Mouse (Mus musculus): ENCODE results near the gene Palb2. TPM values are rescaled to one million over a fixed set of nuclear protein-coding genes. Genes with fewer than 3 reads are reported as not detected.
"Not testable (repeated sequence)": the region's sequence is repeated elsewhere in the genome, so short reads cannot be mapped to it uniquely, and the experiment has no call there.

The Palb2 gene
- polyA plus RNA-seq, 1 experiment from 2014 or later = 14.1 TPM

- ATAC-seq (ENCODE audit: insufficient number of reproducible peaks, low FRiP score) = no peak
- no peak overlapping the region for H3K27ac ChIP-seq (ENCODE audit: poor library complexity, severe bottlenecking)
- H3K27me3 ChIP-seq (replicated peaks) = no peaks in the 10 kb centered on the region
- WGBS = 88% methylated on average over 5 of the region's 5 CpGs
- H3K9ac ChIP-seq = no peak overlapping the region
- peaks cover 83% of the 10 kb centered on the region for H3K36me3 ChIP-seq
- H3K9me3 ChIP-seq (replicated peaks) = no peaks in the 10 kb centered on the region
- H3K4me3 ChIP-seq = no peak overlapping the region
- H3K4me1 ChIP-seq (replicated peaks) = peaks cover 6% of the 10 kb centered on the region
- H3K4me2 ChIP-seq = no peak overlapping the region
Observed at GRCm38 (mm10) chr7:122138190-122138589, 5.4 kb upstream of the Palb2 start.

- no peak overlapping the region for H3K9ac ChIP-seq
- no peak overlapping the region for H3K27ac ChIP-seq (ENCODE audit: poor library complexity, severe bottlenecking)
- H3K27me3 ChIP-seq (replicated peaks) = no peaks in the 10 kb centered on the region
- H3K36me3 ChIP-seq = peaks cover 75% of the 10 kb centered on the region
- no peak for ATAC-seq (ENCODE audit: insufficient number of reproducible peaks, low FRiP score)
- no peak overlapping the region for H3K4me2 ChIP-seq
- peaks cover 6% of the 10 kb centered on the region for H3K4me1 ChIP-seq (replicated peaks)
- H3K4me3 ChIP-seq = no peak overlapping the region
- no peaks in the 10 kb centered on the region for H3K9me3 ChIP-seq (replicated peaks)
Observed at GRCm38 (mm10) chr7:122137071-122137470, 4.3 kb upstream of the Palb2 start.

GRCm38 (mm10) chr7:122135070-122135469, 2.3 kb upstream of the Palb2 start:
- peaks cover 56% of the 10 kb centered on the region for H3K36me3 ChIP-seq
- no peaks in the 10 kb centered on the region for H3K27me3 ChIP-seq (replicated peaks)

DNA sequence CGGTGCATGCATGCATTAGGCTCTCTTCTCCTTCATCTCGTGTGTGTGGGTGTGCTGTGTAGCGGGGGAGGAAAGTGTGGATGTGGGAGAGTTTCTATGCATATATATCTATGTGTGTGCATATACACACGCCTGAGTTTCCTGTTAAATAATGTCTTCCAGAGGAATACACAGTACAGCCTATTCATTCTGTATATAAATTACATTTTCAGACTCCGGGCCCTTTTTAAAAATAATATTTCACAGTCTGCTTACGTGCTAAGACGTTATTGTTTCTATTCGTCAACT, 497 bp upstream of the Palb2 start:
- Histone ChIP-seq H3K4me2 (peak overlapping the region; percentile 74), H3K4me3 (peak overlapping the region; percentile 92), H3K4me1 (replicated peaks) (peaks cover 6% of the 10 kb centered on the region), H3K9me3 (replicated peaks) (no peaks in the 10 kb centered on the region), H3K27me3 (replicated peaks) (no peaks in the 10 kb centered on the region), H3K36me3 (peaks cover 46% of the 10 kb centered on the region), H3K9ac (peak overlapping the region; percentile 90), H3K27ac (ENCODE audit: poor library complexity, severe bottlenecking) (peak overlapping the region; percentile 74)
- WGBS = 15% methylated on average over 8 of the region's 8 CpGs
- no peak; the same call in 1 of the 2 replicates for ATAC-seq (ENCODE audit: insufficient number of reproducible peaks, low FRiP score)

More at GRCm38 (mm10) chr7:122135070-122135469, 2.3 kb upstream of the Palb2 start:
- H3K4me1 ChIP-seq (replicated peaks) = peaks cover 6% of the 10 kb centered on the region
- H3K9me3 ChIP-seq (replicated peaks) = no peaks in the 10 kb centered on the region
- no peak overlapping the region for H3K27ac ChIP-seq (ENCODE audit: poor library complexity, severe bottlenecking)
- H3K4me2 ChIP-seq = no peak overlapping the region
- WGBS = 70% methylated on average over 10 of the region's 10 CpGs
- H3K4me3 ChIP-seq = no peak overlapping the region
- H3K9ac ChIP-seq = no peak overlapping the region
- ATAC-seq (ENCODE audit: insufficient number of reproducible peaks, low FRiP score) = no peak

DNA sequence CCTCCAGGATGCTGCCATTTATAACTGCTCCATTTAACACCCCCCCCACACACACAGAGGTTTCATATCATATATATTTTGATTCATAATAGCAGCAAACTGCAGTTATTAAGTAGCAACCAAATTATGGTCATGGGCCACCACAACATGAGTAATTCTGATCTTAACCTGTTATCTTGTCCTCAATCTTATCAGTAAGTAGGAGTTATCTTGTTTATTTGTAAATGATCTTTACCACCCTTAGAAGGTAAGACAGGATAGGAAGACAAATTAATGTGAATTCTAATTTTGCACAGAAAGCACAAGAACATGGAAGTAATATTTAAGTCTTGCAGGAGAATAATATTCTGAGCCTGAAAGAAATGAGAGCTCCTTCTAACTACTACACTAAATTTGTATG, 951 bp downstream of the Palb2 start:
- ATAC-seq (ENCODE audit: insufficient number of reproducible peaks, low FRiP score) = no peak
- Histone ChIP-seq H3K4me1 (replicated peaks) (peaks cover 6% of the 10 kb centered on the region), H3K9ac (peak overlapping the region; percentile 90; the same call in 1 of the 2 replicates), H3K27ac (ENCODE audit: poor library complexity, severe bottlenecking) (no peak overlapping the region), H3K4me2 (peak overlapping the region; percentile 74), H3K27me3 (replicated peaks) (no peaks in the 10 kb centered on the region), H3K4me3 (peak overlapping the region; percentile 92), H3K9me3 (replicated peaks) (no peaks in the 10 kb centered on the region), H3K36me3 (peaks cover 47% of the 10 kb centered on the region)

GRCm38 (mm10) chr7:122126946-122127345, 5.8 kb downstream of the Palb2 start:
- Histone ChIP-seq H3K36me3 (peaks cover 44% of the 10 kb centered on the region), H3K27me3 (replicated peaks) (no peaks in the 10 kb centered on the region), H3K4me3 (no peak overlapping the region), H3K9me3 (replicated peaks) (no peaks in the 10 kb centered on the region), H3K4me2 (no peak overlapping the region), H3K27ac (ENCODE audit: poor library complexity, severe bottlenecking) (no peak overlapping the region), H3K4me1 (replicated peaks) (no peaks in the 10 kb centered on the region), H3K9ac (no peak overlapping the region)
- 92% methylated on average over 11 of the region's 11 CpGs for WGBS
- ATAC-seq (ENCODE audit: insufficient number of reproducible peaks, low FRiP score) = no peak

GRCm38 (mm10) chr7:122125636-122126035, 7.1 kb downstream of the Palb2 start:
- 71% methylated on average over 8 of the region's 8 CpGs for WGBS

DNA sequence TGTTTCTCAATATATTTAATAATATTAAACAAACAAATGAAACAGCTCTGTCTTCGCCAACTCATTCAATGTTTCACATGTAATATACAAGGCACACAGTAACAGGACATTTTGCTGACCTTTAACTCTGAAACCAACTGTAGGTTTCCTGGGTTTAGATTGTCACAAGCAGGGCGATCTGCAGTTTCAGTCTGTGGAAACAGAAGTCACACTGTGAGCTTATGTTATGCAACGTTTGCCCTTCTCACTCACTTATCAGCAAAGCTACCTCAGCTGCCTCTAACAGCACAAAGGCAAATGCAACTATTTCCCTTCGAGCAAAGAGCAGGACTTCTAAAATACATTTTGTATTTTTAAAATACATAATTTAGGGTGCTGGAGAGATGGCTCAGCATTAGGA, 9.3 kb downstream of the Palb2 start:
- ATAC-seq (ENCODE audit: insufficient number of reproducible peaks, low FRiP score) = no peak
- peaks cover 53% of the 10 kb centered on the region for H3K36me3 ChIP-seq
- 83% methylated on average over 4 of the region's 4 CpGs for WGBS

More at GRCm38 (mm10) chr7:122125636-122126035, 7.1 kb downstream of the Palb2 start:
- Histone ChIP-seq H3K4me3 (no peak overlapping the region), H3K36me3 (peaks cover 52% of the 10 kb centered on the region), H3K4me1 (replicated peaks) (no peaks in the 10 kb centered on the region), H3K27ac (ENCODE audit: poor library complexity, severe bottlenecking) (no peak overlapping the region), H3K9me3 (replicated peaks) (no peaks in the 10 kb centered on the region), H3K4me2 (no peak overlapping the region), H3K9ac (no peak overlapping the region), H3K27me3 (replicated peaks) (no peaks in the 10 kb centered on the region)
- no peak for ATAC-seq (ENCODE audit: insufficient number of reproducible peaks, low FRiP score)

GRCm38 (mm10) chr7:122108206-122108605, 24.6 kb downstream of the Palb2 start:
- Histone ChIP-seq H3K9ac (no peak overlapping the region), H3K4me1 (replicated peaks) (no peaks in the 10 kb centered on the region), H3K4me3 (no peak overlapping the region), H3K27ac (ENCODE audit: poor library complexity, severe bottlenecking) (no peak overlapping the region), H3K36me3 (peaks cover 46% of the 10 kb centered on the region), H3K9me3 (replicated peaks) (no peaks in the 10 kb centered on the region), H3K4me2 (no peak overlapping the region), H3K27me3 (replicated peaks) (no peaks in the 10 kb centered on the region)
- 92% methylated on average over 6 of the region's 6 CpGs for WGBS
- ATAC-seq (ENCODE audit: insufficient number of reproducible peaks, low FRiP score) = no peak

More for the DNA sequence above, 9.3 kb downstream of the Palb2 start:
- Histone ChIP-seq H3K4me2 (no peak overlapping the region), H3K4me1 (replicated peaks) (no peaks in the 10 kb centered on the region), H3K4me3 (no peak overlapping the region), H3K9ac (no peak overlapping the region), H3K27me3 (replicated peaks) (no peaks in the 10 kb centered on the region), H3K9me3 (replicated peaks) (no peaks in the 10 kb centered on the region), H3K27ac (ENCODE audit: poor library complexity, severe bottlenecking) (no peak overlapping the region)

DNA sequence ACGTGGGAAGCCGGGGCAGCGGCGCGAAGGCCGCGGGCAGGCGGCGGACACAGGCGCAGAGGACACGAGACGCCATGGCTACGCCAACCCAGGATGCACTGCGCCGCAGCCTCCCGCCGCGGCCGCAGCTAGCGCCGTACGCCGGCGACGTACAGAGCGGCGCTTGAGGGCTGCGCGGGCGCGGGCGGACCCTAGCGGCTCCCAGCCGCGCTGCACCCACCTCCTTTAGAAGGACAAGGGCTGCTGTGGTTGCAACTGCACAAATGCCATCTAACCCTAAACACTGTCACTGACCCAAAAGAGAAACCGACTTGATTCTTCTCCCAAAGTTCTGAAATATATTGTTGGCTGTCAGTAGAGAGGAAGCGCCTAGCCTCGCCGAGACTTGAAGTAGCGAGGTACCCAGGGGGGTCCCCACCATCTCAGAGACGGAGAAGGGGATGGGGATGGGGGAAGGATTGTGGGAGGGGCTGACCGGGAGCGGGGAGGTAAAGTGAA, 31.0 kb downstream of the Palb2 start, which contains the start of gene Ndufab1:
Gene Ndufab1 (minus strand): TSS at position 140 of the 498 bp plus-strand sequence.
- ATAC-seq (ENCODE audit: insufficient number of reproducible peaks, low FRiP score) = peak; percentile 98
- Histone ChIP-seq H3K4me2 (peak within 1 kb of the TSS; percentile 96), H3K4me3 (peak within 1 kb of the TSS; percentile 93), H3K4me1 (replicated peaks) (peaks cover 16% of the 10 kb centered on the region), H3K27ac (ENCODE audit: poor library complexity, severe bottlenecking) (peak within 1 kb of the TSS; percentile 70; the same call in 1 of the 2 replicates), H3K36me3 (peaks cover 21% of the 10 kb centered on the region), H3K27me3 (replicated peaks) (no peaks in the 10 kb centered on the region), H3K9me3 (replicated peaks) (no peaks in the 10 kb centered on the region), H3K9ac (peak within 1 kb of the TSS; percentile 95)
- under 1% methylated on average over 43 of the region's 43 CpGs for WGBS

- Histone ChIP-seq H3K4me3 (peak overlapping the region; percentile 93), H3K4me1 (replicated peaks) (peaks cover 16% of the 10 kb centered on the region), H3K9ac (peak overlapping the region; percentile 95), H3K36me3 (peaks cover 24% of the 10 kb centered on the region), H3K4me2 (peak overlapping the region; percentile 96), H3K27ac (ENCODE audit: poor library complexity, severe bottlenecking) (peak overlapping the region; percentile 70; the same call in 1 of the 2 replicates)
- H3K27me3 ChIP-seq (replicated peaks); H3K9me3 ChIP-seq (replicated peaks): not testable (repeated sequence)
- peak; percentile 65 for ATAC-seq (ENCODE audit: insufficient number of reproducible peaks, low FRiP score)
- 5% methylated on average over 26 of the region's 28 CpGs for WGBS
Observed at GRCm38 (mm10) chr7:122101014-122101746, 31.6 kb downstream of the Palb2 start.

All from heart, embryonic 12.5 days (tissue).